Mouse (Mus musculus): Measurements from ENCODE around the gene Ano4.

The Ano4 gene

DNA sequence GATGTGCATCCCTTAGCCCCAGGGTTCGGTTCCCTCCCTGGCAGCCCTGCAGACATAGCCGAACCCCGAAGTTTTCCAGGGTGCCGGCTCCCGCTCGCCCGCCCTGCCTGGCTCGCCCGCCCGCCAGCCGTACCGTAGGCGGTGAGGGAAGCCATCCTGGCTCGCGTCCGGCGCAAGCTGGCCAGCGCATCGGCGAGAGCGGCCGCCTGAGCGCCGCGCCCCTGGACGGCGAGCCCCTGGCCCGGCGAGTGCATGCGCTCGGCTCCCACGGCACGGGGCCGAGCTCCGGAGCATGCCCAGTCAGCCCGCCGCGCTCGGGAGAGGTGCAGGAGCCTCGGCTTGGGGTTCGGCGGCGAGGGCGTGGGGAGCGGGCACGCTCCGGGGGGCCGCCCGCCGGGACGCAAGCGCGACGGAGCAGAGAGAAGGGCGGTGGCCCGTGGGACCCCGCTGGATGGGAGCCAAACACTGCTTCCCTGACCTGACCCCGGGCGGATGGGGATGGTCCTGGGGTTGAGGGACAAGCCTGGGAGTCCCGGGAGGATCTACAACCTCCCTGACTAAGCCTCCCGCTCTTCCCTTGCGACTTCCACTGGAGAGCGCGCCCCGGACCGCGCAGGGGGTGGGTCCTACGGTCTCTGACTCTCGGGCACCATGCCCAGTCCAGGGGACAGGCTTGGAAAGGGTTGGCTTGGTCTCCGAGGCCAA is at the start of gene Ano4:
TSS of gene Ano4 (minus strand) at position 272 of the 705 bp plus-strand sequence.
- DNase-seq (ENCODE audit: low spot score), result no peak

DNA sequence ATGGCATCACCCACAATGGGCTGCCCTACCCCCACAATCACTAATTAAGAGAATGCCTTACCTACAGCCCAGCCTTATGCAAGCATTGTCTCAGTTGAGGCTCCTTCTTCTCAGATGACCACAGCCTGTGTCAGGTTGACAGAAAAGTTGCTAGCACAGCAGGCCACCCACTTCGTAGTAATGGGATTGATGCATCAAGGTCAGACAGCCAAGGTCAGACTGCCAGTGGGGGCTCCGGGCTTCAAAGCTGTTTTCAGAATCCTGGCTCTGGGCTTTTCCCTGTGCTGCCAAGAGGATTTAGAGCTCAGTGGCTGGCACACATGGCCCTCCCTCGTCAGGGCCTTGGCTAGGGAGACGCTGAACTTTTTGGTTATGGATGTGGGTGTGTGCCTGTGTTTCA is 48.1 kb upstream of the Ano4 start:
- no peak for DNase-seq (ENCODE audit: low spot score)

- DNase-seq (ENCODE audit: low spot score), result no peak
Observed at GRCm38 (mm10) chr10:89391571-89392163, 47.1 kb upstream of the Ano4 start.

- no peak for DNase-seq (ENCODE audit: low spot score)
Observed at GRCm38 (mm10) chr10:89386461-89386860, 41.9 kb upstream of the Ano4 start.

GRCm38 (mm10) chr10:89383462-89383861 is 38.9 kb upstream of the Ano4 start:
- peak; percentile 40 for DNase-seq (ENCODE audit: low spot score)

DNA sequence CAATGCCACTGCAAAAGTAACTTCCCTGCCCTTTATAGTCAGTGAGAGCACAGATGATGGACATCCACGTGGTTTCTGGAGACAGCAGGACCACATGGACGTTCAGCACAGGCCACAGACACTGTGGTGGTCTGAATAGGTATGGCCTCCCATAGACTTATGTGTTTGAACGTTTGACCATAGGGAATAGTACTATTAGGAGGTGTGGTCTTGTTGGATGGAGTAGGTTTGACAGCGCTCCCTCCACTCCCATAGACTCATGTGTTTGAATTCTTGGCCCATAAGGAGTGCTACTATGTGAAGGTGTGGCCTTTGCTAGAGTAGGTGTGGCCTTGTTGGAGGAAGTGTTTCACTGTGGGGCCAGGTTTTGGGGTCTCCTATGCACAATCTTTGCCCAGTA is 33.2 kb upstream of the Ano4 start:
- DNase-seq (ENCODE audit: low spot score), result no peak

GRCm38 (mm10) chr10:89370051-89370450 is 25.5 kb upstream of the Ano4 start:
- DNase-seq (ENCODE audit: low spot score), result no peak

- DNase-seq (ENCODE audit: low spot score), result no peak
Observed at GRCm38 (mm10) chr10:89358933-89359332, 14.4 kb upstream of the Ano4 start.

GRCm38 (mm10) chr10:89354639-89355038 is 10.1 kb upstream of the Ano4 start:
- DNase-seq (ENCODE audit: low spot score), result no peak

GRCm38 (mm10) chr10:89351416-89351815 is 6.9 kb upstream of the Ano4 start:
- DNase-seq (ENCODE audit: low spot score), result no peak

DNA sequence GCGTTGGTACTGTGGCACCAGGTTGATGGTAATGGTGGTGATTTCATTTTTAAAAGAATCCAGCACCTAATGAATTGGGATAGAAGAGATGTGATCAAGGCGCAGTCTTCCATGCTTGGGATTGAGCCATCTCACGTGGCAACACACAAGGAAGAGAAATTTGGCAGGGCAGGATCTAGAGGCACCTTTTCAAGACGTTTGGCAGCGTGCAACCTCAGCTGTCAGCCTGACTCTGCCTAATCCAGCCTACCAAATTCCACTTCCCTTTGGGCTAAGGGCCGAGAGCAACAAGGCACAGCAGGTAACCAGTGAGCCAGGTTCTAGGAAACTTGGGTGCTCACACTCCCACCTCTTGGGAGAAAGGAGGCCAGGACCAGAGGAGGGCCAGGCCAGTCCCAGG is 1.0 kb upstream of the Ano4 start:
- DNase-seq (ENCODE audit: low spot score), result no peak

- no peak for DNase-seq (ENCODE audit: low spot score)
Observed at GRCm38 (mm10) chr10:89345196-89345533, 603 bp upstream of the Ano4 start.

GRCm38 (mm10) chr10:89344132-89344490 is 451 bp downstream of the Ano4 start:
- DNase-seq (ENCODE audit: low spot score), result no peak

- no peak for DNase-seq (ENCODE audit: low spot score)
Observed at GRCm38 (mm10) chr10:89343716-89344115, 846 bp downstream of the Ano4 start.

- no peak for DNase-seq (ENCODE audit: low spot score)
Observed at GRCm38 (mm10) chr10:89330261-89330660, 14.3 kb downstream of the Ano4 start.

- DNase-seq (ENCODE audit: low spot score), result no peak
Observed at GRCm38 (mm10) chr10:89329806-89330205, 14.8 kb downstream of the Ano4 start.

- no peak for DNase-seq (ENCODE audit: low spot score)
Observed at GRCm38 (mm10) chr10:89328876-89329275, 15.7 kb downstream of the Ano4 start.

GRCm38 (mm10) chr10:89327004-89327511 is 17.5 kb downstream of the Ano4 start:
- DNase-seq (ENCODE audit: low spot score), result peak; percentile 11

DNA sequence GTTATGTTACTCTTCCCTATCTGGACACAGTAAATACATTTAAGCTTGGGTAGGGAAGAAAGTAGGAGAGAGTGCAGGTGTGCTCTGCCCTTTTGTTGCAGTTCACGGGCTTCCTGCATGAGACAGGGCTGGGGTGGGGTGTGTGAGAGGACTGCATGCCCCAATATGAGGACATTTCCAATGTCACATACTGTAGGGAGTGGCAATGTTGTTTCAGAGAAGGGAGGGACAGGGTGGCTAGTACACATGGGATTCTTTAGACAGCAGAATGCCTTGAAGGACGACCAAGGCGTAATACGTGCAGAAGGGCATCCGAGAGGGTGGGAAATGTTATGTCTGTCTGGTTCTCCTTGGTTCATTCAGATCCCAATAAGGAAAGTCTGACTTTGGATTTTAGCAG is 18.2 kb downstream of the Ano4 start:
- no peak for DNase-seq (ENCODE audit: low spot score)

GRCm38 (mm10) chr10:89307566-89307965 is 37.0 kb downstream of the Ano4 start:
- no peak for DNase-seq (ENCODE audit: low spot score)

DNA sequence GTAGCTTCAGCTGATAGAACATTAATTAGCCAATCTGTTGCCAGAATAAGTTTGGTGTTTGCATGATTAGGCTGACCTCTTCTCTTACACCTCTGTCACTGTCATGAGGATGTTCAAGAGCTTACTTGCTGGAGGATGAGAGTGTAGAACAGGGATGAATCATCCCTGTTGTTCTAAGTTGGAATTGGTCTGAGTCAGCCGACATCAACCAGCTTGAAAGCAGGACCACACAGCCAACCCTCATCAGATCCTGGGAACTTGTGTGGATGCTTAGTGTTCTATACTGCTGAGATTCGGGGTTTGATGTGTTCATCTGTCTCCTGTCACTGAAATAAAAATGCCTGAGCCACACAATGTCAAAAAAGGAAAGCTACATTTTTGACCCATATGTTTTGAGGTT is 44.2 kb downstream of the Ano4 start:
- no peak for DNase-seq (ENCODE audit: low spot score)

- no peak for DNase-seq (ENCODE audit: low spot score)
Observed at GRCm38 (mm10) chr10:89292784-89293183, 51.8 kb downstream of the Ano4 start.

- no peak for DNase-seq (ENCODE audit: low spot score)
Observed at GRCm38 (mm10) chr10:89290698-89291097, 53.9 kb downstream of the Ano4 start.

- DNase-seq (ENCODE audit: low spot score), result no peak
Observed at GRCm38 (mm10) chr10:89289290-89289689, 55.3 kb downstream of the Ano4 start.
